Mouse (Mus musculus) right cerebral cortex, postnatal 14 days (tissue): Measurements from ENCODE around the gene Mapkapk3.

Experiments
- DNase-seq: peaks from one replicate; pipeline ENCODE4 v3.0.0; 2022

Mapkapk3 gene

GRCm38 (mm10) chr9:107289211-107290076, at the start of gene Mapkapk3:
TSS of gene Mapkapk3 (minus strand) at chr9:107289877.
- peak; percentile 50 for DNase-seq

DNA sequence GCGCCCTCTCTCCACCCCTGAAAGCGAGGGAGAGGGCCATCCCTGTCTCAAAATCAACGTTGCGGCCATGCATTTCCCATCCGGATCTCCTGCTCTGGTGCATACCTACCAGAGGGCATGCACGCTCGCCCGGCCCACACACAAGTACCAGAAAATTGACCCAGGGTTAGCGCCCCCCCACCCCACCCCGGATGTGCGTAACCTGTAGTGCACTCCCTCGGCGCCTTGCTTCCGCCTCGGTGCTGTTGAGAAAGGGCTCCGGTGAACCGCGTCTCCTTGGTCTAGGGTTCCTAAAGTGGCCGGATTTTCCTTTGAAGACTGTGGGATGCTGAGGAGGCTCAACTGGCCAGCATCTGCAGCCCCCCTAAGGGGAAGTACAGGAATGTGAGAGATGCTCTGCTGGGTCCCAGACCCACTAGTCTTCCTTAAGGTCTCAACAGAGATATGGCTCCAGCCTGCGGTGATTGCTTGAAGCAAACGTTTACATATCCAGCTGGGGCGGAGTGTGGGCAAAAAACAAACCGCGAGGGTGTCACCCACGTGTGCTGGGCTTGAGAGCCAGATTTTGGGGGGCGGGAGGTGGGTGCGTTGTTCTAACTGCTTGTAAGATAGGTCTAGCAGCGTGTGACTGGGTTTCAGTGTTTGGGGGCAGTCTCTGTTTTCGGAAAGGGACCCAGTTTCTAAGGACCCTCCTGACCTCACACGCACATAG, 48.7 kb upstream of the Mapkapk3 start, which contains the start of gene Hemk1:
TSS of gene Hemk1 (minus strand) at position 179 of the 712 bp plus-strand sequence.
- peak; percentile 82 for DNase-seq

- no peak for DNase-seq
These were observed 46.7 kb upstream of the Mapkapk3 start for GRCm38 (mm10) chr9:107336386-107336785.

DNA sequence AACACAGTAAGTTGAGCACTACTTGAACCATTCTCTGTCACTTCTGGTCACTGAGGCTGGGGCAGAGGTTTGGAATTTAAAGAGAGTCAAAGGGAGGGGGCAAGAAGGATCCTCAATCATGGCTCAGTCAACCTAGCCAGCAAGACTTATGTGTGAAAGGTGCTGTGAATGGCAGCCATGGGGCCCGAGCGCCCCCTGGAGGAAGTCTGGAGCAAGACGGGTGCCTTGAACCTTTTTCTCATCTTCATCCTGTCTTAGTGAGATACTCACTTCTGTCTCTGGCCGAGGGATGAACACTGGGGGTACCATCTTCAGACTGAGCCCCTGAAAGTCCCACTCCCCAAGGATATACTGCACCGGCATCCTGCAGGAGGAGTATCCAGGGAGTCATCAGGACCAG, 46.2 kb upstream of the Mapkapk3 start:
- DNase-seq: peak; percentile 51

- DNase-seq: no peak
These were observed 45.4 kb upstream of the Mapkapk3 start for GRCm38 (mm10) chr9:107335046-107335445.

DNA sequence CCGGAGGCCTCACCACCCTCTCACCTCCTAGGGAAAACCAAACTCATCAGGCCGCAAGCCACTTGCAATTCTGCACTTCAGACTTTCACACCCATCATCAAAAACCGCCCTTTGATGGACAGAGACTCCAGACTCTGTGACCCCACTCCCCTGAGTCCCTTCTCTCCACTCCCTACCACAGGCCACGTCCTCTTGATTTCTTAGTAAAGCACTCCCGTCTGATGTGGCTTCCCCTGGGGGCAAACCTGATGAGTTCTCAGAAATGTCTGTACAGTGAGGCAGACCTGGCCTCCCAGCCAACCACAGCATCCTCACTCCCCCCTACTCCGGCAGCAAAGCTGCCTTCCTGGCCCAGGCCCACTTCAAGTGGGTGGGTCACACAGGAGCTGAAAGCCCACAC, 44.7 kb upstream of the Mapkapk3 start:
- DNase-seq: no peak

DNA sequence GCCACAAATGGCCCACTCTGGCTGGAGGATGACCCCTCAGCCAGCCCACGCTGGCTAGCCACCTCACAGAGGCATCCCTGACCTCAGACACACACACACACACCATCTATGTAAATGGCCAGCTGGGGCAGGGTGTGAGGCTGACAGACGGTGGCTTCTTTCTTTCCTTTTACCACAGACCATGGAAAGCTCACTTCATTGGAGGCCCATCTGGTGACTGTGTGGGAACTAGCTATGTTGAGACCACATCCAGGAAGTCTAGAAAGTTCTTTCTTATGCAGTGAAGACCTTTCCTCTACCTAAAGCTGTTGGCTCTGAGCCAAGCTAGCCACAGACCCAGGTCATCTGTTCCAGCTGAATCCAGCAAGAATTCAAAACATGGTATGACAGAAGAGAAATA, 44.0 kb upstream of the Mapkapk3 start:
- no peak for DNase-seq

GRCm38 (mm10) chr9:107330791-107331190, 41.1 kb upstream of the Mapkapk3 start:
- no peak for DNase-seq

- no peak for DNase-seq
These were observed 38.4 kb upstream of the Mapkapk3 start for GRCm38 (mm10) chr9:107327879-107328620.

DNA sequence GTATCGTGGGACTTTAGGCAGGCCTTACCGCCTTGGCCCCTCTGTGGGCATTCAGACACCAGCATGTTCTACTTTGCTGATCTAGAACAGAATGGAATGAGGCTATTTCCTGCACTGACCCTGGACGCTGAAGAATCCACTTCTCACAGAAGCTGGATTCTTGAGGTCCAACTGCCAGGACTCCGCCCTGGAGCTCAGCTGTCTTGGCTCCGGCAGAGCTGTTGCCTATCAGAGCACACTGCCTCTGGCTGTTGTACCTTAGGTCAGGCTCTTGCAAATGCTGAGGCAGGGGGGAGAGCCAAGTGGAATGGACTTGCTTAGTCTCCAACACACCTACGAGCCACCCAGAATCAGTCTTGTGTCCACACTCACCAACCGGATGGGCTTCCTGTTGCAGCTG, 36.2 kb upstream of the Mapkapk3 start:
- DNase-seq: no peak

GRCm38 (mm10) chr9:107324799-107325561, 35.3 kb upstream of the Mapkapk3 start:
- no peak for DNase-seq

DNA sequence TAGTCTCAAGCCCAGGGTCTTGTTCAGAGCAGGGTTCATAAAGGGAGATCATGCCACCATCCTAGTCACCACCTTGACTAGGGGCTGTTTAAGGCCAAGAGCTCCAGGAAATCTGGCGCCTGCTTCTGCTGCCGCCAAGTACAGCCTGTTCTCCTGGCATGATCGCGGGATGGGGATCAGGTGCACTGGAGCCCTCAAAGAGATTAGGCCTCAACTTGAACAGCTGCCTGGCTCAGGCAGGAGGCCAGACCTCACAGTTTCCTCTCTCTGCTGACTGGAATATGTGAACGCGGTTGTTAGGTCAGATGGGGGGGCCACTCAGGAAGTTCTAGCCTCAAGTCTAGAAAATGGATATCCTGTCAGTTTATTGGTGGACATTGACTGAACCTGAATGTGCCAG, 33.9 kb upstream of the Mapkapk3 start:
- DNase-seq: no peak

DNA sequence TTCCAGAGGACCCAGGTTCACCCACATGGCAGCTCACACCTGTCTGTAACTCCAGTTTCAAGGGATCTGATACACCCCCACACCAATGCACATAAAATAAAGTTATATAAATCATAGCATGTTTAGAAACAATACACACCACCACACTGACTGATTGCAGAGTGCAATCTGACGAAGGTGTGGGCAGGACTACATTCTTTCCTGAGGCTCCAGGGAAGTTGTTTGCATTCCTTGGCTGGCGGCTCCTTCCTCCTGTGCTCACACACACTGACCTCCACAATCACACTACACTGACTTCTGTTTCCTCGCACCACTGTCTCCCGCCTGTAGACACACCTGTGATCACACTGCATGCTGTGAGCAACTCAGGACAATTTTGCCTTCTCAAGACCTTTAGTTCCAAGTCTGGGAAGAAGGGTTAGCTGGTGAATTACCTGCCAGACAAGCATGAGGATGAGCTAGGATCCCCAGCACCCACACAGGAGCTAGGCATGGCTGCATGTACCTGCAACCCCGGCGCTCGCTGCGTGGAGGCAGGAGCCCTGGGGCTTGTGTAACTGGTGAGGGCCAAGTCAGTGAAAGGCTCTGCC, 32.9 kb upstream of the Mapkapk3 start:
- DNase-seq: no peak

DNA sequence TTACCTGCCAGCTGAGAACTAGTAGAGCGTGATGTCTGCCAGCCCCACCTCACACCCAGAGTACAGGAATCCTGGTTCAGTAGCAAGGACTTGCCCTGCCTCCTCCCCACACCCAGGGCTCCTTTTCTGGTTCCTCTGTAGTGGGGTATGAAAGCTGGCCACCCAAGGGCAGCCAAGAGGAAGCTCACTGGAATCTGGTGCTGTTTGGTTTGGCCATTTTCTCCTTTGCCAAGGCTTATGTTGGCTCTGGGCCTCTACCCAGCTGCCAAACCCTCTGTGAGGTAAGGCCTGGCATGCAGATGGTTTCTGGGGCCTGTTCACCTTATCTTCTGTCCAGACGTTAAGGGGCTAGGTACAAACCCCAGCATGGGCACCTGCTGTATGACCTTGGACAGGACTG, 26.1 kb upstream of the Mapkapk3 start:
- no peak for DNase-seq

DNA sequence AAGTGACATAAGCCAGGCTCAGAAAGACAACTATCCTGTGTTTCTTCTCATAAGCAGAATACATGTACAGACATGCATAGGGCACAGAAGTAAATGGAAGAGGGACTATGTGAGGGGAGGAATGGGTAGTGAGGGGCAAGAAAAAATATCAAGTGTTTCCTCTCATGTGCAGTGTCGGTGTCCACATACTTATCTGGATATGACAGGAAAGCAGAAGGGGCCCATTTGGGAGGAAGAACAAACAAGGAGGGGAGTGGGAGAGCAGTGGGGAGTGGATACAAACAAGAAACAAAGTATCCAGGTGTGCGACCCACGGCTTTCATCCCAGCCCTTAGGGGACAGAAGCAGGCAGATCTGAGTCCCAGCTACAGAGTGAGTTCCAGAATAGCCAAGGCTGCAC, 24.2 kb upstream of the Mapkapk3 start:
- DNase-seq: no peak

DNA sequence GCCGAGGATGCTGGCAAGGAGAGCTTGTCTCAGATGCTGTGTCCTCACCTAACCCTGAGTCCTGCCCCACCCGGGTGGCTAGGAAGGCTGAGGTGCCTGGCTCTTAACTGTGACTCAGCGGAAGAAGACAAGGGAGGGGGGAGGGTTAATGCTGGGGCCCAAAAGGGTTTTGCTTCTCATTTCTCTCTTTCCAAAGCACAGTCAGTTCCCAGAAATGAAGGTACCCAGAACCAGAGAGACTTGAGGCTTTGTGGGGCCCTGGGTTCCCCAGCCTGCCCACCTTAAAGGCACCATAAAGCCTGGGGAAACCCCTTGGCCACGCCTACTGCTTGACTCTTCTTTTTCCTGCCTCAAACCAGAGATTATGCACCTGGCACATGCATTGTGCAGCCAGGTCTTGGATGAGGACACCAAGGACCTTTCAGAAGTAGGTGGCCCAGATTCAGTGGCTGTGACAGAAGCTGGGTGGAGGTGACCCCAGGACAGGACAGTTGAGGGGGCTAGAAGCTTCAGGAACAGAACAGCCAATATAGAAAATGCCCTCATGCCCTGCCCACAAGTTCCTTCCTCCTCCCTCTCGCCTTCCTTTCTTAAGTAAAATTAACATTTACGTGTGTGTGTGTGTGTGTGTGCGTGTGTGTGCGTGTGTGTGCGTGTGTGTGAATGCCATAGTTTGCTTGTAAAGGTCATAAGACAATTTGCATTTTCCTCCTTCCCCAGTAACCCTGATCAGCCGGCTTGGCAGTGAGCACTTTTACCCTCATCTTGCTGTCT, 23.3 kb upstream of the Mapkapk3 start:
- no peak for DNase-seq

DNA sequence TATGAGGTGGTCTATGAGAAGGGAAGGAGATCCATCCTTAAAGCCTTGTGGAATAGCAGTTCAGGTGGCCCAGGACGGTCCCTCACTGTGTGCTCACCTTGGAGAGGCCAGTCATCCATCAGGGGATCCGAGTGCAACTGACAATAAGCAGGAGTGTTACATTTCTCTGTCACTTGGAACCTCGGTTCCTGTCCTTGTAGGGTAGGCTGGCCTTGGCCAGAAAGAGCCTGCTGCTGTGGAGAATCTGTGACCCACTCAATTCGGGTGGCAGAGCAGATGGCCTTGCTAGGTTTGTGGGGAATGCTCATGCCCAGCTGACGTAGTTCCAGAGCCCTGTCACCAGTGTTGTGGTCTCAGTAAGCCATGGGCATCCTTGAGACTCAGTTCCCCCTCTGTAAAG, 19.9 kb upstream of the Mapkapk3 start:
- no peak for DNase-seq

DNA sequence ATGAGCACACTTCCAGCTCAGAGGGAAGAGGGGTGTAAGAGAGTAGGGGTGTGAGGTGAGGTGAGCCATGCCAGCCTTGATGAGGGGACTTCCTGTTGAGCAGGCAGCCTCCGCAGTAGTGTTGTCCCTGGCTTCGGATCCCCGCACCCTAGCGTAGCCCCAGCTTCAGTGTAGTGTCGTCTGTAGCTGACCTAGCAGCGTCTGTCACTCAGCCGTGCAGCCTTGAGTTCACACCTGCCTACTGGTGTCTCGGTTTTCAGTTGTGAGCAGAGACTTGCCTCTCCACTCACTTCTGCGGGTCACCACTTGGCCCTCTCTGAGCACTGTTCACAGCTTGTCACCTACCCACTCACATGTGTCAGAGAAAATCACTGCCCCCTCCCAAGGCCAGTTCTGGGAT, 19.5 kb upstream of the Mapkapk3 start:
- no peak for DNase-seq

- no peak for DNase-seq
These were observed 18.8 kb upstream of the Mapkapk3 start for GRCm38 (mm10) chr9:107308346-107309000.

DNA sequence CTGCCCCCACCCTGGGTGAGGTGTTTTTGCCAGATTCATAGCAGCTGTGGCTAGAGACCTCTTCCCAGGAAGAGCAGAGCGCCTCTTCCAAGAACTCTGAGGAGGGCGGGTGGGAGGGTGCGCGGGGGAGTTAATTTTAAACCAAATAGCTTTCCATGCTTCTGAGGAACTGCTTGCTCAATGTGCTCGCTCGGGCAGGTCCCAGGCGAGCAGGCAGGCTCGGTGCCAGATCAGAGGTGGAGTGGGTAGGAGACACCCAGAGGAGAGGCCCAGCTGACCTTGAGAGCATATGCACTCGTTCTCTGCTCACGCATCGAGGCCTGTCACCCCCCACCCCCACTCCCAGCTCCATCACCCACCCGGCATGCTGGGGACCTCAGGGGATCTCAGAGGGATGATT, 18.2 kb upstream of the Mapkapk3 start:
- no peak for DNase-seq
